Mouse (Mus musculus) adrenal gland, adult 2 months (tissue): Measurements from ENCODE around the gene Pex14. TPM values are rescaled to one million over a fixed set of nuclear protein-coding genes. Genes with fewer than 3 reads are reported as not detected.
A peak's percentile ranks its signal among the peaks of the same experiment; 100 is the strongest.

ENCODE experiments used
- DNase-seq: peaks from one replicate; pipeline ENCODE4 v3.0.0; 2021
- polyA plus RNA-seq: library from polyadenylated mRNA; depleted of rRNA; stranded (reverse); fragments of >200 nt; gene quantifications from 2 replicates; pipeline ENCODE4 v1.2.3, GENCODE M21; 2012
- total RNA-seq, 2 experiments: library from RNA; stranded (reverse); gene quantifications; 2 replicates each; pipeline ENCODE4 v1.2.3; 2021

Gene Pex14
- total and polyA plus RNA-seq, 3 experiments: 77.8 to 111 (median 81.4) TPM

DNA sequence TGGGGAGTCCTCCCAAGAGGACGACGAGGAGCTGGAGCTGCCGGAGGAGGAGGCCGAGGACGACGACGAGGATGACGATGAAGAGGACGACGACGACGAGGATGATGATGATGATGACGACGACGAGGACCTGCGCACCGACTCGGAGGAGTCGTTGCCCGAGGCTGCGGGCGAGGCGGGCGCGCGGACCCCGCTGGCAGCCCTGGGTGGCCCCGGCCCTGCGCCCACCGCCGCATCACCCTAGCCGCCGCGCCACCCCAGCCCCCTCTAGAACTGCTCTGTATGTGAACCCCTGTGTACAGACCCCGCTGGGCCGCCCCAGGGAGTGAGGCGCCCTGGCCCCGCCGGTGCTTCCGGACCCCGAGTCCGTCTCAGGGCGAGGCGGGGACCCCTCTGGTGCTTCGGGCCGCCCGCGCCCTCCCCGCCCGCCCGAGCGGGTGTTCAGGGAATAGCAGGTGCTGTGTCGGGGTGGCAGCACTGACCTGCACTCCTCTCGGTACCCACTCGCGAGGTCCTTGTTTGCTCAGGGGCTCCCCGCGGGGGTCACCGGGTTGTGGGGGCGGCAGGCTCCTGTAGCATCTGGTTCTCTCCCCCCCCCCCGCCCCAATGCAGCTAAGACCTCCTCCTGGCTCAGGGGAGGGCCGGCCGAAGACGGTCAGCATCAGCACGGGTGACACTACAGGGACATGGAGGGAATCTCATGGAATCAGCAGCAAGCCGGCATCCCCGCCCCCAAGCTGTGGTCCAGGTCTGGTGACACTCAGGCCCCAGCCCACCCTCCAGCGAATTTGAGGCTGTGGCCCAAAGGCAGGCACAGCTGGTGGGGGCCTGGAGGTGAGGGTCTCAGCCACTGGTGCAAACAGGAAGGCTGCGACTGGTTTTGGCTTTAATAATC is 147.1 kb downstream of the Pex14 start:
- peak; percentile 28 for DNase-seq

DNA sequence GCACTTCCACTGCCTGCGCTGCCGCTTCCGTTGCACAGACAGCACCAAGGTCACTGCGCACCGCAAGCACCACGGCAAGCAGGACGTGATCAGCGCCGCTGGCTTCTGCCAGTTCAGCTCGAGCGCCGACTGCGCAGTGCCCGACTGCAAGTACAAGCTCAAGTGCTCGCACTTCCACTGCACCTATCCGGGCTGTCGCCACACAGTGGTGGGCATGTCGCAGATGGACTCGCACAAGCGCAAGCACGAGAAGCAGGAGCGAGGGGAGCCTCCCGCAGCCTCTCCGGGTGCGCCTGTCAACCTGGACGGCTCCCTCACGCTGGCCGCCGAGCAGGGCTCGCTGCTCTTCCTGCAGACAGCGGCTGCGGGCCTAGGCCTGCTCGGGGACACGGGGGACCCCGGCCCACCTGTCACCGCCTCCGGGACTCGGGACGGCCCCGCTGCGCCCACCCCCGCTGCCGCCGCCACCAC is 147.8 kb downstream of the Pex14 start:
- peak; percentile 82 for DNase-seq

DNA sequence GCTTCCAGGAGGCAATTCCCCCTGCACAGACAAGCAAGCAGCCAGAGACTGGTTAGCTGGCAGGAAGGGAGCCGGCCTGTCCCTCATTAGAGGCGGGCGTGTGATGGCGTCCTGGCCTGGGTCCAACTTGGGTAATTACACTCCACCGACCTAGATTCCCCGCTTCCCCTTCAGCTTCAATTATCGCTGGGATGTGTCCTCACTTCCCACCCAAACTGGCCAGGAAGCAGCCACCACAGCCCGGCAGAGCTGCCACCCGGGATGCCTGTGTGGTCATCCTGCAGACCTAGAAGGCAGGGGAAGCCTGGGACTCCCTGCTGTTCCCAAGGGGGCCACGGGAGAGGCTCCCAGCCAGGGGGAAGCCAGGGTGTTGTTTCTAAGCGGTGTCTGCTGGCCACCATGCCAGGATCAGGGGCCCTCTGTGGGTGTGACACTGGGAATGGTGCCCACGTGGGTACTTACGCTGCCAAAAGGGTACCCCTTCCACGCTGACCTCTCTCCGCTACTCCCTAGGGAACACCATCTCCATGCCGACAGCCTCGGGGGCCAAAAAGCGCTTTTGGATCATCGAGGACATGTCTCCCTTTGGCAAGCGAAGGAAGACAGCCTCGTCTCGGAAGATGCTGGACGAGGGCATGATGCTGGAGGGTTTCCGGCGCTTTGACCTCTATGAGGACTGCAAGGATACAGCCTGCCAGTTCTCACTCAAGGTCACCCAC is 148.6 kb downstream of the Pex14 start:
- DNase-seq: peak; percentile 46

DNA sequence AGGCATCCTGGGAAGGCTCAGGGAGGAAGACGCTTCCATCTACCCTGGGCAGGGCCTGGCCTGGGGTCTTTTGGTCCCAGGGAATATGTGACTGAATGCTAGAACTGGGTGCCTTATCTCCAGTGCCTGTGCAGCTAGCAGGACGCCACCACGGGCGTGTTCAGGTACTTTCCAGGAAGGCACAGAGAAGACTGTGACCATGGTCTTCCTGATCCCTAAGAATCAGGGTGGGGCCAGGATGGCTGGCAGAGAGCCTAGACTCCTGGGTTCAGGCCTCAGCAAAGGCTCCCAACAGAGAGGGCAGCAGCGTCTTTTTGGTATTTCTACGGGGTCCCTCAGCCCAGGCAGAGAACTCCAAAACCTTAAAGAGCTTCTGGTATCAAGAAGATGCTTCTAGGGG is 149.2 kb downstream of the Pex14 start:
- DNase-seq: no peak

DNA sequence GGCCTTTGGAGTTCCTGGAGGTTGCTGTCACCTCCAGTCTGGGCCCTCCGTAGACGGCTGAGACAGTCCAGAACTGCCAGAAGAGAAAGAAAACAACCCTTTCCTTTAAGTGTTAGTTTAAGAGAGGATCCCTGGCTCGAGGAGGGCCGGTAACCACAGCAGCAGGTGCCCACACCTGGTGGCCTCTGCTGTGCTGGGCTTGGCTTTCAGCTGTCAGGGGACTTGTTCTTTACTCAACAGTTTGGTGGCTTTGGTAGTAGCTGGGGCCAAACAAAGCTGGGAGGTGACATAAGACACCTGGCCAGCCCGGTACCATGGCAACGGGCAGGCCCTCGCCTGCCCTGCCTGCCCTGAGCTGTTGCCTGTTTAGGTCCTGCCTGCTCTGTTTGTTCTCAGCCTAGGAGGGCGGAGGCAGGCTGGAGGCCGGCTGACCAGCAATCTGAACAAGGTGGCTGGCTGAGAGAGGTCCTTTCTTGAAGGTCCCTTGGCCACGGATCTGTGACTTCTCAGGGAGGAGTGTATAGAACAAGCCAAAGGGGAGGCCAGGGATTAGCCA is 151.8 kb downstream of the Pex14 start:
- DNase-seq: no peak

DNA sequence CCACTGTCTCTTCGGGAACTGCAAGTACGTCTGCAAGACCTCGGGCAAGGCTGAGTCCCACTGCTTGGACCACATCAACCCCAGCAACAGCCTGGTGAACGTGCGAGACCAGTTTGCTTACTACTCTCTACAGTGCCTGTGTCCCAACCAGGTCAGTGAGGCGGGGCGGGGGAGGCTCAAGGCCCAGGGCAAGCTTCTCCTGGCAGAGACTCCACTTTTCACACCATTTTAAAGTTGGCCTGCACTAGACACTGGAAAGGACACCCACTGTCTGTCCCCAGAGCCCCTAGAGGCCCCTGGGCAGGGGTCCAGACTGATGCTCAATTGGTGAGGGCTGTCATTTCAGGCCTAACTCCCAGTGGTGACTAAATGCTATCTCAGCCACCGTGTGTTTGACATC is 153.6 kb downstream of the Pex14 start:
- no peak for DNase-seq

DNA sequence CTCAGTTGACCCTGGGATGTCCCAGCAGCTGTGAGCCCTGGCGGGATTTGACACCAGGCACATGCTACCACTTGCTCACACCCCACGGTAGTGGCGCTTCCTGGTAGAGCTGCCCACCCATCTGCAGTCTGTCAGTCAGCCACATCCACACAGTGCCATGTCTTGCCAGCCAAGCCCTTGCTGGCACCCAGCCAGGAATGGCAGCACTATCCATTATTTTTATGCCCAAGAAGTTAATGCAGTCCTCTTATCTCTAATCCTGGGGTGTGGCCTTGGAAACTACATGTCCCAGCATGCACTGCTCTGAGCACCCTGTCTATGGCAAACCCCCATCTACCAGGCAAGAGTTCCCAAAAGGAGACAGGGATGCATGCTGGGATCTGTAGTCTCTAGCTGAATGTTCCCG is 154.2 kb downstream of the Pex14 start:
- DNase-seq: peak; percentile 42

DNA sequence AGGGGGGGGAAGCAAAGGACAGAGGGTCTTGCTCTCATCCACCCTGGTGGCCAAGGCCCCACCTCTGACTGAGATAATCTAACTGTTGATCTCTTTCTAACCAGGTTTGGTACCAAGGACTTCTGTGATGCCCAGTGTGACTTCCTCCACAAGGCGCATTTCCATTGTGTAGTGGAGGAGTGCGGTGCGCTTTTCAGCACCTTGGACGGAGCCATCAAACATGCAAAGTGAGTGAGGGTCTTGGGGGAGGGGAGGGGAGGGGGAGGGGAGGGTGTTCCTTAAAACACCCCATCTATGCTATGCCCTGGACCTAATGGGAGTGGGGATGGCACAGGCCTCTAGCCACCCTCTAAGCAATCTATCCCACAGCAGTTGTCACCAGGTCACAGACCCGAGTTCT is 156.6 kb downstream of the Pex14 start:
- DNase-seq: no peak

DNA sequence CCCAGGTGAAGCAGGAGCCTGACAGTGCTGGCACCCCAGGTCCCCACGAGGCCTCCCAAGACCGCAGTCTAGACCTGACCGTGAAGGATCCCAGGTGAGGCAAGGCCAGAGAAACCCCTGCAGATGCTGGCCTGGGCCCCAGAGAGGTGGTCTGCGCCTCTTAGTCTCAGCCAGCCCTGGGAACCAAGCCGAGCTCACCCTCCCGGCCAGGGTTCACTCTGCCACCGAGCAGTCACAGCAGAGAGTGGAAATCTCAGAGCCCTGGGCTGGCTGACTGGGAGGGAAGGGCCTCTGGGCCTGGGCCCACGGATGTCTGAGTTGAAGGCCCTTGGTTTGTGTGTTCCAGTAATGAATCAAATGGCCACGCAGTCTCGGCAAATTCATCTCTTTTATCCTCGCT is 158.4 kb downstream of the Pex14 start:
- DNase-seq: no peak

DNA sequence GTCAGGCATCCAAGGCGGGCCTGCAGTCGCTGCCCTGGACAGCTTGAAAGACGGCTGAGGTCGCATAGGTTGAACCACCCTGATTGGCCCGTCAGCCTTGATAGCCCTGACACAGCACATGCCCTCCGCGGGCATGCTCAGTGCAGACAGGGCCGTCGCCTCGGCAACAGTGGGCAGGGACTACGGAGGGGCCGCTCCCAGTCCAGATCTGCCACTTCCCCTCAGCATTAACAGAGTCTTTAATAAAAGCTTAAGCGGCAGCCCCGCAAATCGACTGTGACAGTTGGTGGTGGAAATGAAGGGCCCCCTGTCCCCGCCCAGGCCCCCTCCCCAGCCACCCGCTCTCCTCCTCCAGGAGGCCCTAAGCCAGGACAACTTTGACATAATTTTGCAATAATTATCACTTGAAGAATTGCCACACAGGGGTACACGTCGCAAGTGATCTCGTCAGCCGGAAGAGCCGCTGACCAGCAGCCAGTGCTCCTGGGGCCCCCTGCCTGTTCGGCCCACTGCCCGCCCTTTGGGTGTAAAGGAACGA is 158.9 kb downstream of the Pex14 start:
- DNase-seq: peak; percentile 91

DNA sequence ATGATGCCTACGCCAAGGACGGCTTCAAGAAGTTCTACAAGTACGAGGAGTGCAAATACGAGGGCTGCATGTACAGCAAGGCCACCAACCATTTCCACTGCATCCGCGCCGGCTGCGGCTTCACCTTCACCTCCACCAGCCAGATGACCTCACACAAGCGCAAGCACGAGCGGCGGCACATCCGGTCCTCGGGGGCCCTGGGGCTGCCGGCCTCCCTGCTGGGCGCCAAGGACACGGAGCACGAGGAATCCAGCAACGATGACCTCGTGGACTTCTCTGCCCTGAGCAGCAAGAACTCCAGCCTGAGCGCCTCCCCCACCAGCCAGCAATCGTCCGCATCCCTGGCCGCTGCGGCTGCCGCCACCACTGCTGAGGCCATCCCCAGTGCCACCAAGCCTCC is 161.1 kb downstream of the Pex14 start:
- peak; percentile 69 for DNase-seq

DNA sequence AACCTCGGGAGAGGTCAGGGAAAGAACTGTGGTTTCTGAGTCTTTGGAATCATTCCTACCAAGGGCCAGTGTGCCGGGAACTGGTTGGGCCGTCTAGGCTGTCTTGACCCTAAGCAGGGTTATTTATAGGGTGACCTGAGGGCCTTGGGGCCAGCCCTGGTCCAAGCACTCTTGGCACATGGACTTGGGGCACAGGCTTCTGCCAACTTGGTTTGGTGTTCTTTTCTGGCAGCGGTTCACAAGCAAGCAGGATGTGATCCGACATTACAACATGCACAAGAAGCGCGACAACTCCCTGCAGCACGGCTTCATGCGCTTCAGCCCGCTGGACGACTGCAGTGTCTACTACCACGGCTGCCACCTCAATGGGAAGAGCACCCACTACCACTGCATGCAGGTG is 162.9 kb downstream of the Pex14 start:
- DNase-seq: peak; percentile 45

DNA sequence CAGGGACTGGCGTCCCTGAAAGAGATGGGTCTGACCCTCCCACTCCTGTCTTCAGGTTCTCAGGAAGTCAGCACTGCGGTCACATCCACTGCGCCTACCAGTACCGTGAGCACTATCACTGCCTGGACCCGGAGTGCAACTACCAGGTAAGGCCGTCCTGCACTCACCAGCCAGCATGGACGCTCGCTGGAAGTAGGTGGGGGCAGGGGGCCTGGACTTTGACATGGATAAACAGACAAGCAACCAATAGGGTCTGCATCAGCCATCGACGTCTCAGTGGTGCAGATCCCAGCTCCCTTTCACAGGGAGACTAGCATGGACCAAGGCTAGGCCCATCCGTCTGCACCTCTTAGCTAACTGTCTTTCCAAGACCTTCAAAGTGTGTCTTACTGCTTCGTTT is 163.6 kb downstream of the Pex14 start:
- DNase-seq: no peak

DNA sequence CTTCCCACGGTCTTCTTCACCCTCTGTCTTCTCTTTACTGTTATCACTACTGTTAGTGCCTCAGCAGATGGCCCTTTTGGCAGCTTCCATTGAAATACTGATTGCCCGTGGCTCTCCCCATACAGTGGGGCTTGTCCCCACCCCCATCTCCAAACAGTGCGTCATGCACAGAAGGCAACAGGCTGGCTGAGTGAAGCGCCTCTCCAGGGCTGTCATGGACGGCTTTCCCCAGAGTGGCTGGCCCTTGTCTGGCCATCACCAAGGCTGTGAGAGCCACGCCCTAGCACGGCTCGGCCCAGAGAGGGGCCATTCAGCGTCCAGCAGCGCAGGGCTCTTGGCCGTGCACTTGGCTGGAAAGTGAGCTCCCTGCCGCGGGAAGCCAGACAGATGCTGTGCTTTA is 164.5 kb downstream of the Pex14 start:
- no peak for DNase-seq

DNA sequence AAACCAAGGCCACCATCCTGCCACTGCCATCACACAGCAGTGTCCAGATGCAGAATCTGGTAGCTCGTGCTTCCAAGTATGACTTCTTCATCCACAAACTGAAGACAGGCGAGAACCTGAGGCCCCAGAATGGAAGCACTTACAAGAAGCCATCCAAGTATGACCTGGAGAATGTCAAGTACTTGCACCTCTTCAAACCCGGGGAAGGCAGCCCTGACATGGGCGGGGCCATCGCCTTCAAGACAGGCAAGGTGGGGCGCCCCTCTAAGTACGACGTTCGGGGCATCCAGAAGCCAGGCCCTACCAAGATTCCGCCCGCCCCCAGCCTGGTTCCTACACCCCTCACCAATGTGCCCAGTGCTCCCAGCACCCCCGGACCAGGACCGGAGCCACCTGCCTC is 166.6 kb downstream of the Pex14 start:
- DNase-seq: no peak

DNA sequence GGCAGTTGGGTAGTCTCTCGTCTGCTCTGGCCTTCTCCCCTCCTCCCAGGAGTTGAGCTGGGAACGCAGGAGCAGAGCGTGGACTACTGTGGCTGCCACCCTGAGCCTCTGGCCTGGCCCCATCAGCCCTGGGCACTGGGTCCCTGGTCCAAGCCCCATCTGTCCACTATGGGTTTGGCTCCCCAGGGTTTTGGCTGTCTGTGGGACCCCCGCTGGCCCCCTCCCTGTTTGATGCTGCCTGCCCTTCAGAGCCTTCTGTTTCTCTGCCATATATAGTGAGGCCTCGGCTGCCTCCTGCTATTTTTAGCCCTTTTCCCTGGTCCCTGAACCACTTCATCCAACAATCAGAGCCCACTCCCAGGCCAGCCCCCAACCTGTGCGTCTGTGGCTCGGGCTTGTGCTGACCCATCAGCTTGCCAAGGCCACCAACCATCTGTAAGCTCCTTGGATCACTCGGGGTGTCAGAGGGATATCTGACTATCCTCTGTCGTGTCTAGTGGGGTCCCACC is 168.9 kb downstream of the Pex14 start:
- DNase-seq: no peak

DNA sequence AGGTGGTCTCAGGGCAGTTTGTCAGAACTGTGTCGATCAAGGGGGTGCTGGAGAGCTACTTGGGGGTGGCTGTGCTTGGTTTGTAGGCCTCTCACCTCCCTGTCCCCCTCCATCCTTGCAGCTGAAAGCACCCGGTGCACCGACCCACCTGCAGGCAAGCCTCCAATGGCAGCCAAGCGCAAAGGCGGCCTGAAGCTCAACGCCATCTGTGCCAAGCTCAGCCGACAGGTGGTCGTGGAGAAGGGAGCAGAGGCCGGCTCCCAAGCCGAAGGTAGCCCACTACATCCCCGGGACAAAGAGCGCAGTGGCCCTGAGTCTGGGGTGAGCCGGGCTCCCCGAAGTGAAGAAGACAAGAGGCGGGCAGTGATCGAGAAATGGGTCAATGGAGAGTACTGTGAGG is 170.8 kb downstream of the Pex14 start:
- no peak for DNase-seq

DNA sequence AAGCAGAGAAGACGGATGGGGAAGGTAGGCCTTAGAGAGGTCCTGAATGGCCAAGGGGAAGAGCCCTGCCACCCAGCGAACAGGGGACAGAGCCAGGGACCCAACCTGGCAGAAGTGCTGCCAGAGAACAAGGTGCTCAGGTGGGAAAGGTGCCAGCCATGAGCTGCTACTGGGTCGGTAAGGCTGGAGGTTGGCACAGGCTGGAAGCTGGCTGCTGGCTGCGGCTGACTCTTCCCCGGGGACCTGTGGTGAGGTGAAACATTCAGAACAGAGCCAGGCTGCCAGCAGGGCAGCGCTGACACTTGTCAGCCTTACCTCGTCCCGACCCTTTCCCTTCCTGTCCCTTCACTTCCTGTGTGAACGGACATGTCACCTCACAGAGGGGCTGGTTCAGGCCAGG is 171.4 kb downstream of the Pex14 start:
- DNase-seq: no peak

DNA sequence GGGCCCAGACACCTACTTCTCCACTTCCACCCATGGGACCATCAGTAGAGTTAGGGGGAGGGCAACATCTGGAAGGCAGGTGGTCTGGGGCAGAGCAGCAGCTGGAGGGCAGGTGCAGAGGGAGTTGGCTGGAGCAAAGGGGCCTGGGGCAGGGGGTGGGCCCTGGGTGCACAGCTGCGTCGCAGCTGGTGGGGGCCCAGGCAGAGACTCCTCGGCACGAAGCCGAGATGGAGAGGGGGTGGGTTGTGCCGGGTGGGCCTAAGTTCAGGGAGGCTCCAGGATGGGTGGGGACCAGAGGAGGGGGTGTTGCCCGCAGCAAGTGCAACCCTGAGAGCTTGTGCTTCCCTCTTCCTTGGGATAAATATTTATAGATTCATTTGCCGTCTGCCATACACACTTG is 173.2 kb downstream of the Pex14 start:
- no peak for DNase-seq

DNA sequence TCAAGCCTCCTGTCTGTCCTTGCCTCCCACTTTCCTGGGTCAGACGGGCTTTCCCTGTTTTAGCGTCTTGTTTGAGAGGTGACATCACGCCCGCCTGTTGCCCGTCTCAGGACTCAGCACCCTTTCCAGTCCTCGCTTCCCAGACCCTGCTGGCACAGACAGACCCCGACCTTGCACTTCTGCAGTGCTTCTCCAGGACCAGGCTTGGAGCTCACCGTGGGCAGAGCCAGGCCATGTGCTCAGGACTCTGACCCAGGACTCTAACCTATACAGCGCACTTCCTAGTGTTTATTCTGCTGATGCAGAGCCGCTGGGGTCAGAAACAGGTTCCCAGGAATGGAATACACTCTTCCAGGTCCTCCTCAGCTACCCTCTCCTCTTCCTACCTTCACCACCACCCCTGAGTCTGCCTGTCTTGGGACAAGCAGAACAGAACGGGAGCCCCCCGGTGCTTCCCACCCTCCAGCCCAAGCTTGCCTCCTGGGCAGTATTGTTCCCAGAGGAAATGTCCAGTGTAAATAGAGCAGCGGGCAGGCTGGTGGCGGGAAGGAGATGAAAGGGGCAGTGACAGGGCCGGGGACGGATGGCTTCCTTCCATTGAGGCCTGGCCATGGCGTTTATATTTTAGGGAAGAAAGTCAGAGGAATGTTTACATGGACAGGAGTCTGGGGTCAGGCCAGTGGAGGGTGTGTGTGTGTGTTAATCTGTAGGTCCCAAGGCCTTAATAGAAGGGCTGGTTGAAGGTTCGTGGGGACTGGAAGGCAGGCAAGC is 173.9 kb downstream of the Pex14 start:
- DNase-seq: peak; percentile 31

DNA sequence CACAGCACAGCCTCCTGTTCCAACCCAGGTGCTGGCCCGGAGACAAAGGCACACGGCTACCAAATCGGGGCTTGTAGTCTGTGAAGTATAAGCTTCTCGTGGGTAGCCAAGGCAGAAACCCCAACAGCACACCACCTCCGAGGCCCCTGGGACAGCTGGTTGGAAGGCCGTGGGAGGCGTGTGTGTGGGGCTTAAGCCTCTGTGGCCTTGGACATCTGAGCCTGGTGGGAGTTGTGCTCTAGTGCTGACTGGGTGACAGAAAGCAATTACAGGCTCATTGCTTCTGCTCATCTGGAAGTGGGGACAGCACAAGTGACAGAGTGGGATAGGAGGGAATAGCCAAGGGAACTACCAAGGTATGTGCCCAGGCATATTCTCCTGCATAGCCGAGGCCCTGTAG is 175.7 kb downstream of the Pex14 start:
- no peak for DNase-seq

DNA sequence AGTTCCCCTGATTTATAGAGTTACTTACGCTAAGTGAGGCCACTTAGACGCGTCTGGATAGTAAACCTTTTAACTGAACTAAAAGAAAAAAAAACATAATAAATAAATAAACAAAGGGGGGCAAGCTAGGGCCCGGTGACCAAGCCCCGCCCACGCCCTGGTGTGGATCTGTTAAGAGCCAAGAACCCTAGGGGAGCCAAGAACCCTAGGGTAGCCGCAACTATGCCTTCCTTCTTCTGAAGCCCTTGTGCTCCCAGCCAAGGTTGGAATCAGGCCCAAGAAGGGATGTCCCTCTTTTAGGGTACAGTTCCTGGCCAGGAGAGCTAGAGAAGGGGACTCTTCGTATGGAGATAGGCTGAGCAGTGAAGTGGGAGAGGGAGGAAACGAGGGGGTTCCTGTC is 176.3 kb downstream of the Pex14 start:
- DNase-seq: no peak
